Mouse (Mus musculus): ENCODE data around the gene Gm10563.
"Not testable (repeated sequence)": the region's sequence is repeated elsewhere in the genome, so short reads cannot be mapped to it uniquely, and the experiment has no call there.

Gene Gm10563

GRCm38 (mm10) chr4:155598536-155598935 lies 46.7 kb downstream of the Gm10563 start:
- in situ Hi-C loops (cut with MboI, MseI): no loop called here

DNA sequence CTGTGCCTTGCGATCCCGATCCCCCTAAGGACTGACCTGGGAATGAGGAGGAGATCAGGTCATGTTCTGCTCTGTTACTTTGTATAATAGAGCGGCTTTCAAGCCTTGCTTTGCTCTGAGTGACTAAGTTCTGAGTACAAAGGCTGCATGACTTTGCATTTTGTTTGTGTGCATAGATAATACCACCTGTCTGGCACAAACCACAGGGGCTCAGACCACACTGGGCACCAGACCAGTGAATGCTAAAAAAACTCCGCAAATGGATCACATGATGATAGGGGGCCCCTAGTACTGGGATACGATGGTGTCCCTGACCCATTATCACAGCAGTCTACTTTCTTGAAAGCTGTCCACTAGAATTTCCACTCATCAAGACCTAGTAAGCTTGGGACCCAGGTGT lies 48.6 kb downstream of the Gm10563 start:
- in situ Hi-C loops (cut with MboI, MseI): no loop called here

GRCm38 (mm10) chr4:155595777-155596176 lies 49.4 kb downstream of the Gm10563 start:
- in situ Hi-C loops (cut with MboI, MseI): no loop called here

DNA sequence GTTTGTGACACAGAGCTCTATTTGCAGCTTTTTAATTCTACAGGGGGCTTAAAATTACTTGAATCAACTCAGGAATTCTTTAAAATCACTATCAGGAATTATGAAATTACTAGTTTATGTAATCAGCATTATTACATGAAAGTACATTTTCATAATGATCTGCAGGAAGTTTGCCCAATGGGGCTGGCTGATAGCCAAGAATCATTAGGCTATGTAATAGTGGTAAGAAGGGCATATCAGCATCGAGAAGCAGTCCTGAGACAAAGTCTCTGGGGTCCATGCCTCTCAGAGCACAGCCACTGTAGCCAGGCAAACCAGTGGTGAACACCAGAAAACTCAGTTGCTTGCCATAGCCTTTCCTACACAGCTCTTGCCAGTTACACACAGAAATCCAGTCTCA lies 51.4 kb downstream of the Gm10563 start:
- in situ Hi-C loops (cut with MboI, MseI): no loop called here

- in situ Hi-C loops (cut with MboI, MseI): no loop called here
Measured at GRCm38 (mm10) chr4:155591012-155591719, 54.0 kb downstream of the Gm10563 start.

DNA sequence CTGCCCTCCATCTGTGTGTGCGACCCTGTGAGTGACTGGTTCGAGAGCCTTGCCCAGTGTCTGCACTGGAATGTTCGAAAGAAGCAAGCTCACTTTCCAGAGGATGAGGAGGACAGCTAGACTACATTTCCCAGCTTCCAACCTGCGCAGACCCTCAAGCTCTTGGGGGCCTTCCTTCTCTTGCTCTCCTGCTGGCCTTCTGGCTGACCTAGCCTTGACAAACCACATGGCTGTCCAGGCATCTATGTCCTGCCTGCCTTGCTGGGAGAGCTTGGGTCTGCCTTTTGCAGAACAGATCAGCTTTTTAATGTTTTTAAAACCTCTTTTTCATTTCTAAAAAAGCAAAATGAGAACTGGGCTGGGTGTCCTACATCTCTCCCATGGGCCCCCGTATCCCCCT lies 55.9 kb downstream of the Gm10563 start:
- in situ Hi-C loops (cut with MboI, MseI): no loop called here

DNA sequence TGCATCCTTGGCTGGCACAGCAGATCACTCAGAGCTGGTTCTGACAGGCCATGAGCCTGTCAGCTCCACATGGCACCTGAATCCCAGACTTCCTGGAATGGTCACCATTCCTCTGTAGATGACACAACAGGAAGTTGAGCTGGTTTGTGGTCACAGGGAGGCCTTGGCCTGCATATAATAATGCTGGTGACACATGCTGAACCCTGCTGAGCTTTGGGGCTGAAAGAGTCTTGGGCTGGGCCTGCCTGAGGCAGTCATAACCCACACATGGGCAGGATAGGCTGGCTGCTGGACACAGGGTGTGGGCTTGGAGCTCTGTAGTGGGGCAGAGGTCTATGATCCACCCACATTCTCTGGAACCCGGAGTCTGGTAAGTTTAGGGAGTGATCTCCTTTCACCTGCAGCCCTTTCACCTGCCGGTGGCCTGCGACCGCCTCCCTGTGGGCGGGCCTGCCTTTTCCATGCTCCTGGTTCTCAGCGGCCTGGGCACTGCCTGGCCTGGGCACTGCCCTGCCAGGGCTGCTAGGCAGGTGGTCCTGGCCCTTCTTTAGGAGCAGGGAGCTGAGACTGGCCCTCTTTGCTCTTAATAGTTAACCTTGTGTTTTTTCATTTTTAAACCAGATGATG lies 62.8 kb downstream of the Gm10563 start:
- in situ Hi-C loops (cut with MboI, MseI): no loop called here

DNA sequence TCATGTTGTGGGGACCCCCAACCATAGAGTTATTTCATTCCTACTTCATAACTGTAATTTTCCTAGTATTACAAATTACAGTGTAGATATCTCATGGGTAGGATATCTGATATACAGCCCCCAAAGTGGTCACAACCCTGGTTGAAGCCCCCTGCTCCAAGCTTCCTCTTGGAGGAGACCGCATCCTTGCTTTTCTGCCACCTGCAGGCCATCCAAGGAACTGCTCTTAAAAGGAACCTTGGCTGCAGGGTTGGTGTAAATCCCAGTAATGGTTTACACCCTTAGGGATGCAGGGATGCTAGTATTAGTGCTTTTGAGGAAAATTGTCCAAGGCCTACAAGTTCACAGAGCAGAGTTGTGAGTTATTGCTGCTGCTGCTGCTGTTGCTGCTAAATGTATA lies 64.8 kb downstream of the Gm10563 start:
- in situ Hi-C loops (cut with MboI, MseI): no loop called here

DNA sequence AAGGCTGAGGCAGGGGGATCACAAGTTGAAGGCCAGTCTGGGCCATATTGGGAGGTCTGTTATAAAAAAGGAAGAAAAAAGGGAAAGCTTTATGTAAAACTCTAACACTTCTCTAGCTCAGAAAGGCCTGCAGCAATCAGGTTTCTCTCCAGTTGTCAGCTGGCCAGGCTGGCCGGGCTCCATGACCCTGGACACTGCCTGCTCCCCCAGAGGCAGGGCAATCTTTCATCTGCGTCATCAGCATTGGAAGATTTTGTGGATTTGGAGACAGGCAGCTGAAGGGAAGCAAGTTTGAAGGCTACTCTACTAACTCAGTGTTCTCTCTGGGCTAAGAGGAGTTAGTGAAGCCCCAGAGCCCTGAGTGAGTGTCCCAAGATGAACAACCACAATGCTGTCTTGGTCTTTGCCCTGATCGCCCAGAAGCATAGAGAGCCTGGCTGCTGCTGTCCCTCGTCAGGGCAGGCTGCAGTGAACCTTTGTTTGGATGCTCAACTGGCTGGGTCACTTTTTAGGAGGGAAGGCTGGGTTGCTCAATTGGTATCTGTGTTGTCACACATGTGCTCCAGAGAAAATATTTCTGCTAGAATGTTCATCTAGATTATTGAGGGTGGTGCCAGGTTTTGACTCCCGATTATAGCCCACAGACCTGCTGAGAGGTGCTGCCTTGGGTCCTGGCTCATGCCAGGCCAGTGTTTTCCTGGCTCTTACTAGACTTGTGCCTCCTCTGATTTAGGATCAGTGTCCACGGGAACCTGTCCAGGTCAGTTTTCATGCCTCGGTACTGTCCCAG lies 66.7 kb downstream of the Gm10563 start:
- in situ Hi-C loops (cut with MboI, MseI): loop anchor here (5.0 kb wide), 2 partner anchors 91 to 211 kb away; no protein-coding TSS in a partner anchor

- in situ Hi-C loops (cut with MboI, MseI): loop anchor here (5.0 kb wide), 2 partner anchors 90 to 210 kb away; no protein-coding TSS in a partner anchor
Measured at GRCm38 (mm10) chr4:155577741-155578140, 67.5 kb downstream of the Gm10563 start.

GRCm38 (mm10) chr4:155577132-155577531 lies 68.1 kb downstream of the Gm10563 start:
- in situ Hi-C loops (cut with MboI, MseI): loop anchor here (5.0 kb wide), 2 partner anchors 90 to 210 kb away; no protein-coding TSS in a partner anchor

DNA sequence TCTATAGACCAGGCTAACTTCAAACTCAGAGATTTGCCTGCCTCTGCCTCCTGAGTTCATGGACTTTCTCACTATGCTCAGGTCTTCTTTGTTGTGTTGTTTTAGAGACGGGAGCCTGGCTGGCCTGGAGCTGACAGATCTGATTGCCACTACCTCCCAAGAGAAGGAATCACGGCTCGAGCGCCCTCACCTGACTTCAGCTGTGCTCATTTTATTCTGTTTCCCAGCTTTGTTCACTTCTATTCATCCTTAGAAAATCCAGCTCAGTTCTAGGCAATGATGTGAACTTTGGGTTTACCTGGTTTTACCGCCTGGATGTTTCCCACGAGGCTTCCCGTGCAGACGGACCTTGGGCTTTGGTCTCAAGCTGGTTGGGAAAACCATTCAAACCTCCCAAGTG lies 69.7 kb downstream of the Gm10563 start:
- in situ Hi-C loops (cut with MboI, MseI): loop anchor here (5.0 kb wide), 2 partner anchors 88 to 208 kb away; no protein-coding TSS in a partner anchor

DNA sequence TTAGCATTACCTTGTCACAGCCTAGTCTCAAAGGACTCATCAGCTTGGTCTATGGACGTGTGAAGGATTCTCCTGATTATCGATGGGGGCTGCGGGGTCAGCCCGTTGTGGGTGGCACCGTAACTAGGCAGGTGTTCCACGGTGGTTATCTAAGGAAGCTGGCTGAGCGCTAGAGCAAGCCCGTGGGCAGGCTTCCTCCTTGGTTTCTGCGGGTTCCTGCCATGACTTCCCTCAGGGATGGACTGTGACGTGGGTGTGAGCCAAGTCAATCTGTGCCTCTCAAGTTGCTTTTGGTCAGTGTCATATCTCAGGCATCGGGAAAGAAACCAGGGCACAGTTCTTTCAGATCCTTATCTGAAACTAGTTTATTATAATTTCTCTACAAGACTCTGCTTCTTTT lies 70.3 kb downstream of the Gm10563 start:
- in situ Hi-C loops (cut with MboI, MseI): loop anchor here (5.0 kb wide), 2 partner anchors 88 to 208 kb away; no protein-coding TSS in a partner anchor

DNA sequence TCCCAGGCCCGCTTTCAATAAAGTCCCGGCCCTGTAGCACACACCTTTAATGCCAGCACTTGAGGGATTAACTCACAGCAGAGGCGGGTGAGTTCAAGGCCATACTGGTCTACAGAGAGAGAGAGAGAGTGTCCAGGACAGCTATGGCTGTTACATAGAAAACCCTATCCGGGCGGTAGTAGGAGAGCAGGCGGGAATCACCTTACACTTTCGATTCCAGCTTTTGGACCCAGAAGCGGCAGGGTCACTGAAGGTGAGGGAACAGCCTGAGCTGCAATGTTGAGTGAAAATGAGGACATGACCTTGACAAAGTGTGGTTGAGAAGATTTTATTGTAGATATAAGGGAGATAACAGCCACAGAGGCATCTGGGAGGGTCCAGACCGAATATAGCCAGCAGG lies 71.3 kb downstream of the Gm10563 start:
- in situ Hi-C loops (cut with MboI, MseI): no loop called here

GRCm38 (mm10) chr4:155573155-155573554 lies 72.1 kb downstream of the Gm10563 start:
- in situ Hi-C loops (cut with MboI, MseI): no loop called here

DNA sequence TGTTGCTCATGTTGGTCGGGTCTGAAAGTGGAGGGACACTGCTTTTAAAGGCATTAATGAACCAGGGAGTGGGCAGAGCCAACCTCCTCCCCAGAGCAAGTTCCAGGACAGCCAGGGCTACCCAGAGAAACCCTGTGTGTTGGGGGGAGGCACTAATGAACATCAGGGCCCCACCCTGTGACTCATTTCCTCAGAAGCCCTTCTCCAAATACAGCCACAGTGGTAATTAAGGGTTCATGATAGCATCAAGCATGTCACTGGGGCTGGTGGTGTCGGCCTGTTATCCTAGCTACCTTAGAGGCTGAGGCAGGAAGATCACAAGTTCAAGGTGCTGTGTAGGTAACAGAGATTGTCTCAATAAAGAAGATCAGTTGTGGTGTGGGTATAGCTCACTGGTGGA lies 73.8 kb downstream of the Gm10563 start:
- in situ Hi-C loops (cut with MboI, MseI): no loop called here

- in situ Hi-C loops (cut with MboI, MseI): not testable (repeated sequence)
Measured at GRCm38 (mm10) chr4:155570315-155570714, 74.9 kb downstream of the Gm10563 start.

DNA sequence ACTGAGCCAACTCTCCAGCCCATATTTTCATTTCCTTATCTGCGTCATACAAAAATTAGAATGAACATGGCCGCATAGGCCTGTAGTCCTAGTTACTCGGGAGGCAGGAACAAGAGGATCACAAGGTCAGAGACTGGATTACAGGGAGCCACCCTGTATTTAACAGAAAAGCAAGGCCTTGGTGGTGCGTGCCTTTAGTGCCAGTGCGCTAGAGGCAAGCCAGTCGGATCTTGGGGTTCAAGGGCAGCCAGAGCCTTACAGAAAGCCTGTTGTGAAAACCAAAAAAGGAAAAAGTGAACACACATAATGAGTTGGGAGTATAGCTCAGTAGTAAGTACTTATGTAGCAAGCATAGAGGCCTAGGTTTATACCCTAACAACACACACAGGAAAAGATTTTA lies 75.4 kb downstream of the Gm10563 start:
- in situ Hi-C loops (cut with MboI, MseI): no loop called here

DNA sequence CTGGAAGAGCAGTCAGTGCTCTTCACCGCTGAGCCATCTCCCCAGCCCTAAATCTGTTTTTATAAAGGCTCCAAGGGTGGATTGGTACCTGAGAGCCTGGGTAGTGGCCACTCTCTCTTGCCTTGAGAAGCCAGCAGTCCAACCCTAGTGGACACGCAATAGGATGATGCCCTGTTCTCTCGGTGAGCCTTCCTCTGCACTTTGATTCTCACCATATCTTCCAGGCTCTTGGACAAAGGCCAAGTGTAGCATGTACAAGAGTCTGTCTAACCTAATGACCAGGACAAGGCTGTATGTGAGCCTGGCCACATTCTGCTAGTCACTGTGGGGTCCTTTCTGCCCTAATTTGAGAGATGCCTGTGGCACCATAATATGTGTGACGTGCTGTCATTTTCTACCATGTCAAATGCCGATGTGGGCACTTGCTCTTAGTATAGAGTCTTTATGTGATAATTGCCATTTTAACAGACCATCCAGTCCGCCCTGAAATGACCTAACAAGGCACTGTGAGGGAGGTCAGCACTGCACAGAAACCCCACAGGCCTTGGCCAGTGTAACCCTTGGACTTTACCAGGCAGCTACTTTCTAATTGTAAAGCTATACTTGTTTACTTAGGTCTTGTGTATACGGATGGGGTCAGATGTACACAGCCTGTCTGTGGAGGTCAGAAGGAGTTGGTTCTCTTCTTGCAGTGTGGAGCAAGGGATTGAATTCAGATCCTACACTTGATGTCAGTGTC lies 76.4 kb downstream of the Gm10563 start:
- in situ Hi-C loops (cut with MboI, MseI): no loop called here

DNA sequence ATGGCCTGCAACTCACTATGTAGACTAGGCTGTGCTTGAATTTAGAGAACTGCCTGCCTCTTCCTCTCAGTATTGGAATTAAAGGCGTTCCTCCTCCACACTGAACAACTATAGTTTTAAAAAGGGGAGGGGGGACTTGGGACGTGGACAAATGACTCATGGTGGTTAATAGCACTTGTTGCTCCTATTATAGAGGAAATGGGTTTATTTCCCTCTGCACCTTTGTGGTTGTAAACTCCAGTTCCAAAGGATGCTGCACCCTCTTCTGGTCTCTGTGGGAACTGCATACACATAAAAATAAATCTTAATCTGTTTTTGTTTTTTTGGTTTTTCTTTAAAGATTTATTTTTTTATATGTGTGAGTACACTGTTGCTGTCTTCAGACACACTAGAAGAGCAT lies 77.0 kb downstream of the Gm10563 start:
- in situ Hi-C loops (cut with MboI, MseI): no loop called here

DNA sequence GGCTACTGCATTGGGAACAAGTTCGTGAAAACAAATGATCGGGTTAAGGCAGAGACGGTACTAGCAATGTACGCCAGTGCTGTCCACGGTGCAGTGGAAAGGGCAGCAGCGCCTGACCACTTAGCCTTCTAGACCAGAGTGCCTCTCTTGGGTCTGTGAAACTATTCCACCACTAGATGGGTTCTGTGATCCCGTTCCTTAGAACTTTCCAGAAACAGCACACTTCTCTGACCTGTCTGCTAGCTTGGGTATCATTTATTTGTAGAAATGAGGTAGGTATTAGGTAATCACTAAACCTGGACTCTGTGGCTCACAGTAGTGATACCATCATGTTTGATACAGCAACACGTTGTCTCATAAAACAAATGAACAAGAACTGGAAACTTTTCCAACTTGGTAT lies 78.7 kb downstream of the Gm10563 start:
- in situ Hi-C loops (cut with MboI, MseI): no loop called here
